Comparison of ENCODE assay signal across 26 mouse cellular contexts in genomic region chr6:101384958-101385357, GRCm38 (mm10). TPM values are rescaled to one million over a fixed set of nuclear protein-coding genes. Genes with fewer than 3 reads are reported as not detected.
DNase-seq lines count a peak whose midpoint lies in the region; ATAC-seq and TF ChIP-seq lines count a peak whose summit lies in the region.
"Had no signal": no experiment of that assay in that cellular context is flagged by ENCODE, and none has a peak within 500 bp of the region (broad histone marks: within the 10 kb centered on the region; RNA-seq: fewer than 3 reads in every experiment).

No protein-coding gene starts in this region.

- 54% methylated on average over 7 of the region's 7 CpGs for WGBS in forebrain, postnatal 0 days
- WGBS in forebrain, embryonic 15.5 days, result 65% methylated on average over 7 of the region's 7 CpGs
- WGBS in limb, embryonic 11.5 days, result 77% methylated on average over 7 of the region's 7 CpGs
- 75% methylated on average over 7 of the region's 7 CpGs for WGBS in limb, embryonic 10.5 days
- 48% methylated on average over 7 of the region's 7 CpGs for WGBS in neural tube, embryonic 14.5 days

- H3K9ac ChIP-seq in forebrain, postnatal 0 days, result no peak overlapping the region
- H3K9ac ChIP-seq in forebrain, embryonic 15.5 days (replicated peaks), result no peak overlapping the region
- no peak overlapping the region for H3K9ac ChIP-seq in limb, embryonic 11.5 days (ENCODE audit: low read length)
- no peak overlapping the region for H3K9ac ChIP-seq in neural tube, embryonic 14.5 days (replicated peaks; ENCODE audit: low read depth, low read length)
- H3K9ac ChIP-seq: embryonic facial prominence, embryonic 15.5 days; intestine, embryonic 15.5 days; limb, embryonic 15.5 days; liver, embryonic 14.5 days; lung, embryonic 14.5 days had no signal

- H3K27ac ChIP-seq in forebrain, postnatal 0 days (ENCODE audit: low read depth, low read length), result no peak overlapping the region
- no peak overlapping the region for H3K27ac ChIP-seq in forebrain, embryonic 15.5 days (replicated peaks)
- no peak overlapping the region for H3K27ac ChIP-seq in limb, embryonic 11.5 days (replicated peaks; ENCODE audit: low read depth, low read length)
- H3K27ac ChIP-seq in limb, embryonic 10.5 days, result no peak overlapping the region; the same call in 1 of the 2 replicates
- peak overlapping the region; percentile 2; the same call in 1 of the 2 replicates for H3K27ac ChIP-seq in neural tube, embryonic 14.5 days (ENCODE audit: low read depth, low read length)
- H3K27ac ChIP-seq: embryonic facial prominence, embryonic 15.5 days; heart, embryonic 10.5 days; intestine, embryonic 15.5 days; layer of hippocampus, adult 2 months; limb, embryonic 15.5 days; liver, embryonic 14.5 days; stomach, postnatal 0 days had no signal

- H3K4me3 ChIP-seq in forebrain, postnatal 0 days (ENCODE audit: low read depth, low read length), result no peak overlapping the region
- no peak overlapping the region for H3K4me3 ChIP-seq in forebrain, embryonic 15.5 days
- no peak overlapping the region for H3K4me3 ChIP-seq in limb, embryonic 11.5 days (ENCODE audit: low read depth, low read length)
- no peak overlapping the region for H3K4me3 ChIP-seq in limb, embryonic 10.5 days
- H3K4me3 ChIP-seq in neural tube, embryonic 14.5 days (ENCODE audit: low read depth, low read length), result no peak overlapping the region
- H3K4me3 ChIP-seq: embryonic facial prominence, embryonic 15.5 days; heart, embryonic 10.5 days; intestine, embryonic 15.5 days; layer of hippocampus, adult 2 months; limb, embryonic 15.5 days; megakaryocyte, embryonic 14.5 days had no signal

- H3K9me3 ChIP-seq in forebrain, postnatal 0 days (ENCODE audit: low read length), result no peaks in the 10 kb centered on the region
- H3K9me3 ChIP-seq in forebrain, embryonic 15.5 days, result no peaks in the 10 kb centered on the region
- H3K9me3 ChIP-seq in limb, embryonic 11.5 days (ENCODE audit: control insufficient read depth, low read length), result no peaks in the 10 kb centered on the region
- H3K9me3 ChIP-seq in limb, embryonic 10.5 days (replicated peaks), result no peaks in the 10 kb centered on the region
- H3K9me3 ChIP-seq in neural tube, embryonic 14.5 days (ENCODE audit: control insufficient read depth, low read length), result peaks cover 3% of the 10 kb centered on the region; the same call in 1 of the 2 replicates
- H3K9me3 ChIP-seq: embryonic facial prominence, embryonic 15.5 days; heart, embryonic 10.5 days; intestine, embryonic 15.5 days; limb, embryonic 15.5 days had no signal

- no peak for TF ChIP-seq CTCF in forebrain, postnatal 0 days (IDR thresholded peaks at IDR 0.05; ENCODE audit: low read depth)
- TF ChIP-seq CTCF in brain, embryonic 14.5 days (IDR thresholded peaks at IDR 0.05; ENCODE audit: borderline replicate concordance, extremely low read depth, insufficient read depth, insufficient read length), result no peak

- no peaks in the 10 kb centered on the region for H3K4me1 ChIP-seq in forebrain, postnatal 0 days (ENCODE audit: insufficient read depth)
- 0 out of 2 replicates have a peak, but pooled peaks cover 4% of the 10 kb centered on the region for H3K4me1 ChIP-seq in forebrain, embryonic 15.5 days
- no peaks in the 10 kb centered on the region for H3K4me1 ChIP-seq in limb, embryonic 11.5 days (ENCODE audit: control insufficient read depth, insufficient read depth, low read length)
- peaks cover 8% of the 10 kb centered on the region; the same call in 1 of the 2 replicates for H3K4me1 ChIP-seq in limb, embryonic 10.5 days
- peaks cover 3% of the 10 kb centered on the region; the same call in 1 of the 2 replicates for H3K4me1 ChIP-seq in neural tube, embryonic 14.5 days (ENCODE audit: control insufficient read depth, insufficient read depth, low read length)
- H3K4me1 ChIP-seq: embryonic facial prominence, embryonic 15.5 days; intestine, embryonic 15.5 days; megakaryocyte, embryonic 14.5 days had no signal

- no peaks in the 10 kb centered on the region for H3K36me3 ChIP-seq in forebrain, postnatal 0 days (ENCODE audit: insufficient read depth)
- H3K36me3 ChIP-seq in forebrain, embryonic 15.5 days, result no peaks in the 10 kb centered on the region
- H3K36me3 ChIP-seq in limb, embryonic 11.5 days (ENCODE audit: control insufficient read depth, insufficient read depth, low read length), result no peaks in the 10 kb centered on the region
- H3K36me3 ChIP-seq in limb, embryonic 10.5 days, result no peaks in the 10 kb centered on the region
- no peaks in the 10 kb centered on the region for H3K36me3 ChIP-seq in neural tube, embryonic 14.5 days (ENCODE audit: control insufficient read depth, insufficient read depth, low read length)
- H3K36me3 ChIP-seq: embryonic facial prominence, embryonic 15.5 days; heart, embryonic 10.5 days; intestine, embryonic 15.5 days; limb, embryonic 15.5 days had no signal

- no peaks in the 10 kb centered on the region for H3K27me3 ChIP-seq in forebrain, postnatal 0 days (ENCODE audit: insufficient read depth, low read length)
- H3K27me3 ChIP-seq in forebrain, embryonic 15.5 days, result no peaks in the 10 kb centered on the region
- no peaks in the 10 kb centered on the region for H3K27me3 ChIP-seq in limb, embryonic 11.5 days (ENCODE audit: control insufficient read depth, insufficient read depth, low read length)
- H3K27me3 ChIP-seq in limb, embryonic 10.5 days (ENCODE audit: low read depth, poor library complexity, severe bottlenecking), result peaks cover 7% of the 10 kb centered on the region; the same call in 1 of the 2 replicates
- H3K27me3 ChIP-seq in neural tube, embryonic 14.5 days (ENCODE audit: control insufficient read depth, insufficient read depth, low read length), result no peaks in the 10 kb centered on the region
- H3K27me3 ChIP-seq: embryonic facial prominence, embryonic 15.5 days; intestine, embryonic 15.5 days; limb, embryonic 15.5 days; megakaryocyte, embryonic 14.5 days had no signal

- peak; percentile 60 for ATAC-seq in forebrain, postnatal 0 days
- ATAC-seq in forebrain, embryonic 15.5 days (replicated peaks), result no peak
- ATAC-seq in limb, embryonic 11.5 days (ENCODE audit: insufficient number of reproducible peaks, low FRiP score, low TSS enrichment, low read depth), result no peak
- ATAC-seq in neural tube, embryonic 14.5 days (ENCODE audit: low read depth), result peak; percentile 68; the same call in 1 of the 2 replicates
- ATAC-seq: CD4-positive, CD25-positive, alpha-beta regulatory T cell, adult 4 months; intestine, embryonic 15.5 days had no signal

- TF ChIP-seq POLR2A in brain, embryonic 14.5 days (IDR thresholded peaks at IDR 0.05; ENCODE audit: borderline replicate concordance, extremely low read depth, insufficient read depth, insufficient read length, poor library complexity, severe bottlenecking), result no peak

- H3K4me2 ChIP-seq in forebrain, postnatal 0 days (ENCODE audit: low read depth), result no peak overlapping the region
- no peak overlapping the region for H3K4me2 ChIP-seq in forebrain, embryonic 15.5 days (replicated peaks)
- H3K4me2 ChIP-seq in limb, embryonic 11.5 days (ENCODE audit: low read depth, severe bottlenecking), result no peak overlapping the region
- no peak overlapping the region for H3K4me2 ChIP-seq in neural tube, embryonic 14.5 days (ENCODE audit: low read depth, low read length)
- H3K4me2 ChIP-seq: embryonic facial prominence, embryonic 15.5 days; intestine, embryonic 15.5 days; limb, embryonic 15.5 days; lung, embryonic 14.5 days had no signal

- peak; percentile 43 for DNase-seq in forebrain, postnatal 0 days
- DNase-seq in limb, embryonic 11.5 days (ENCODE audit: low spot score), result peak; percentile 19
- DNase-seq in limb, embryonic 10.5 days (ENCODE audit: low spot score), result no peak
- DNase-seq in brain, embryonic 14.5 days (ENCODE audit: low read depth), result peak; percentile 53
- DNase-seq in layer of hippocampus, postnatal 14 days (ENCODE audit: low spot score in 2 of 2), result no peak
- DNase-seq: adrenal gland, postnatal 25 days; cerebellum, adult 9-10 months; heart, postnatal 4 days; kidney, adult 9 months; kidney, postnatal 14 days; layer of hippocampus, postnatal 36 days; lung, embryonic 14.5 days; thymus, adult 2 months had no signal

RNA-seq across cellular contexts. Expression of gene Pdzrn3, which starts 7.3 kb away (rescaled TPM):
- 29.1 and 29.6 TPM in 2 replicates for total RNA-seq in forebrain, postnatal 0 days (2014; rRNA removed)
- 8.3 and 10.7 TPM in 2 replicates for polyA plus RNA-seq in forebrain, postnatal 0 days (2015; fragmentation: Nextera tagmentation; extraction: Ambion mirVana)
- 21.9 and 24.0 TPM in 2 replicates for polyA plus RNA-seq in forebrain, embryonic 15.5 days (2015; fragmentation: Nextera tagmentation; extraction: Ambion mirVana)
- 10.4 and 11.1 TPM in 2 replicates for polyA plus RNA-seq in limb, embryonic 11.5 days (2014; fragmentation: Nextera tagmentation; extraction: Ambion mirVana)
- polyA plus RNA-seq in limb, embryonic 10.5 days (2016; fragmentation: Nextera tagmentation; extraction: Ambion mirVana), result 6.2 and 9.2 TPM in 2 replicates
- 27.6 and 40.4 TPM in 2 replicates for polyA plus RNA-seq in brain, embryonic 14.5 days (2012; rRNA removed)
- polyA plus RNA-seq in neural tube, embryonic 14.5 days (2014; fragmentation: Nextera tagmentation; extraction: Ambion mirVana), result 28.4 and 30.0 TPM in 2 replicates
- 10 to 100 TPM; 10.5 to 10.7 TPM for total RNA-seq in layer of hippocampus, postnatal 14 days (2021)
- total RNA-seq: granulocyte monocyte progenitor cell, adult 5-6 weeks; monocyte, adult 5-6 weeks had no signal
- polyA plus RNA-seq: CD4-positive, CD25-positive, alpha-beta regulatory T cell, adult 4 months had no signal

Comparison
In these comparisons a context has a peak if more than half of its experiments do, and no peak if none do; other contexts are left out.
1. ATAC-seq: peak in forebrain, postnatal 0 days (single experiment) and neural tube, embryonic 14.5 days (single experiment); none in forebrain, embryonic 15.5 days (single experiment) and limb, embryonic 11.5 days (single experiment).
2. DNase-seq: peak in forebrain, postnatal 0 days (single experiment), limb, embryonic 11.5 days (single experiment) and brain, embryonic 14.5 days (single experiment); none in limb, embryonic 10.5 days (single experiment) and layer of hippocampus, postnatal 14 days (0 of 2).